Mouse (Mus musculus): ENCODE data around the gene Emilin2.
"Not testable (repeated sequence)": the region's sequence is repeated elsewhere in the genome, so short reads cannot be mapped to it uniquely, and the experiment has no call there.

Gene Emilin2

DNA sequence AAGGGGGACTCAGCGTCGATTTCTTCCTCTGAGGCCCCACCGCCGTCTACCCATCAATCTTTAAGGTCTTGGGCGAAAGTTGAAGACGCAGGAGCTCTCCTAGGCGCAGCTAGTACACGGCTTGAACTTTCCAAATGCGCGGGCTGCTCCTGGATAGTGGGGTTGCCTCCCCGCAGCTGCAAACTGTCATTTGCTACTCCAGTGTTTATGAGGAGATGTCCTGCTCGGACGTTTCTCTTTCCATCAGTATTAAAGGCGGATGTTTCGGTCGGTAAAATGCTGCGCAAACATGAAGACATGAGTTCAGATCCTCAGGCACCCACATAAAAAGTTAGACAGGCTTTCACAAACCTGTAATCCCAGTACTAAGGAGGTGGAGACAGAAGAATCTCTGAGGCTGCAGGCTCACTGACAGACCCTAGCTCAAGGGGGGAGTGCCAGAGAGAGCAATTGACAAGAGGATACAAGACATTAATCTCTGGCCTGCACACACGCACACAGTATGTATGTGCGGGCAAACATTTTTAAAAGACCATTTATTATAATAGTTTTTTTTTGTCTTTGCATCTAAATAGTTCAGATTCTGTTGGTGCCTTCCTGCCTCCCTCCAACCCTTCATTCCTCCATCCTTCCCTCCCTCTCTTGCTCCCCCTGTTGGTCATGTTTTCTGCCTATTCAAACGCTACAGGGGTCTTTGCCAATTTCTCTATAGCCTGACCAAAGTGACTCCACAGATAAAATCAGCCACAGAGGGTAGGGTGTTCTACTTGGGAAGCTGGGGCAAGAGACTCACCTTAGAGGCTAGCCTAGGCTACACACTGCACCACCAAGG, at the start of gene Emilin2:
TSS of gene Emilin2 (minus strand) at position 639 of the 832 bp plus-strand sequence.
- DNase-seq (ENCODE audit: low spot score): peak; percentile 28

- no peak for DNase-seq (ENCODE audit: low spot score)
Measured at GRCm38 (mm10) chr17:71355526-71355925, 43.7 kb upstream of the Emilin2 start.

GRCm38 (mm10) chr17:71354205-71354604, 42.4 kb upstream of the Emilin2 start:
- DNase-seq (ENCODE audit: low spot score): no peak

DNA sequence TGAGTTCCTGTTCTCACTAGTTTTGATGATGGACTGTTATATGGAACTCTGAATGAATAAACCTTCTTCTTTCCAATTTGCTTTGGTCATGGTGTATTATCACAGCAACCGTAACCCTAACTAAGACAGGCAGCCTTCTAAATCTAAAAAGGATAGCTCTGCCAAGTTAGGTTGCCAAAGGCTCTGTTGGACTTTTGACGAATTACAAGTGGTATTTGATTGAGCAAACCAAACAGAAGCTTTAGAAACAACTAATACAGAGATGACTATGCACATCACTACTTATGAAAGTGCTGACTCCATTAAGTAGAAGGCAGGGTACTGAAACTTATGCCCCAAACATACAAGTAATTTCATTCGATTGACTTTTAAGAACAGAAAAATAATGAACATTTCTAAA, 36.4 kb upstream of the Emilin2 start:
- DNase-seq (ENCODE audit: low spot score): no peak

GRCm38 (mm10) chr17:71342006-71342405, 30.2 kb upstream of the Emilin2 start:
- DNase-seq (ENCODE audit: low spot score): no peak

GRCm38 (mm10) chr17:71338627-71339026, 26.8 kb upstream of the Emilin2 start:
- no peak for DNase-seq (ENCODE audit: low spot score)

- DNase-seq (ENCODE audit: low spot score): no peak
Measured at GRCm38 (mm10) chr17:71337546-71337945, 25.8 kb upstream of the Emilin2 start.

DNA sequence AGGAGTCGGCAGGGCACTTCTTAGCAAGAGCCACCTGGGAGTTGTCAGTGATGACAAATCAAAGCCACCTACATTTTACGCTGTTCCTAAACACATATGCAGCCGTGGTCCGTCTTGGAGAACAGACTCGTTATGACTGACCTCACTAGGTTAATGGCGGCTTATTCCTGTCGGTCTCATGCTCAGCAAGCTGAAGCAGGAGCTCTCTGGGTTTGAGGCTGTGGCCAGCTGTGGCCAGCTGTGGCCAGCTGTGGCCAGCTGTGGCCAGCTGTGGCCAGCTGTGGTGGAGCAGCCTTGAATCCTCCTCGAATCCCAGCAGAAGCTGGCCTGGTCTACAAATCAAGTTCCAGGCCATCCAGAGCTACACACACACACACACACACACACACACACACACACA, 24.6 kb upstream of the Emilin2 start:
- DNase-seq (ENCODE audit: low spot score): no peak

GRCm38 (mm10) chr17:71332298-71332697, 20.5 kb upstream of the Emilin2 start:
- DNase-seq (ENCODE audit: low spot score): no peak

DNA sequence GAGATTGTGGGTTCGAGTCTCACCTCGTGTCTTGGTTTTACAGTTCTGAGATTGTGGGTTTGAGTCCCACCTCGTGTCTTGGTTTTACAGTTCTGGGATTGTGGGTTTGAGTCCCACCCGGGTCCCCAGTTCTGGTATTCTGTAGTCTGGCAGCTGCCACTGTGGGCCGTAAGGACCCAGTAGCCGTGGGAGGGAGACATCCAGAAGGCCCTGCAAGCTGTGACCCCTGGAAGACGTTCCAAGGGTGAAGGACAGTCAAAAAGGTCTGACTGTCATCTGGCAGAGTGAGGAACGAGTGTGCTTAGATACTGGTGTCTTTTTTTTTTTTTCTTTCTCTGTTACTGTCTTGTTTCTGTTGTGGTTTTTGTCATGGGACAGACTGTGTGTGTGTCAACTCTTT, 9.0 kb upstream of the Emilin2 start:
- DNase-seq (ENCODE audit: low spot score): not testable (repeated sequence)

DNA sequence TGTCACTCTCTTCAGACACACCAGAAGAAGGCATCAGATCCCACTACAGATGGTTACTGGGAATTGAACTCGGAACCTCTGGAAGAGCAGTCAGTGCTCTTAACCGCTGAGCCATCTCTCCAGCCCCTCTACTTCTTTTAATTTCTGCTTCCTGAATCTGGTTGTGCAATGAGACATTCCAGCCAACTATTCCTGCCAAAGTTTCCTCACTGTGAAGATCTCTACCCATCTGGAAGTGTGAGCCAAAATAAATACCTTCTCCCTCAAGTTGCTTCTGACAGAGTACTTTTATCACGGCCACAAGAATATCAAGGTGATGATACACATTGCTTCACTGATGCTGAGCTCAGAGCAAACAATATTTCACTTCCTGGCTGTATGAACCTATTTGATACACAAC, 7.6 kb upstream of the Emilin2 start:
- no peak for DNase-seq (ENCODE audit: low spot score)

DNA sequence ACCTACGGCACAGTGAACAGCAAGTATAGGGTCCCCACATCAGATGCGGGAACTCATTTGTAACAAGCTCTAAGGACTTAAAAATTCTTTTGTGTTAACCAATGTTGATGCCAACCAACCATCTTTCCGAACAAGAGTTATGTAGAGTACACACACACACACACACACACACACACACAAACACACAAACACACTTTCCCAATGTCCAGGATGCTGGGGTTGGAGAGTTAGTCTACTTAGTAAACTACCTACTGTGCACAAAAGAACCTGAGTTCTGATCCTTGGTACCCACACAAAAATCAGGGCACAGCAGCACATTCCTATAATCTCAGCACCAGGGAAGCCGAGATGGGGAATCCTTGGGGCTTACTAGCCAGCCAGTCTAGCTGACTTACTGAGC, 5.8 kb upstream of the Emilin2 start:
- DNase-seq (ENCODE audit: low spot score): no peak

- DNase-seq (ENCODE audit: low spot score): no peak
Measured at GRCm38 (mm10) chr17:71314315-71314714, 2.5 kb upstream of the Emilin2 start.

- DNase-seq (ENCODE audit: low spot score): peak; percentile 13
Measured at GRCm38 (mm10) chr17:71310486-71311339, 1.1 kb downstream of the Emilin2 start.

DNA sequence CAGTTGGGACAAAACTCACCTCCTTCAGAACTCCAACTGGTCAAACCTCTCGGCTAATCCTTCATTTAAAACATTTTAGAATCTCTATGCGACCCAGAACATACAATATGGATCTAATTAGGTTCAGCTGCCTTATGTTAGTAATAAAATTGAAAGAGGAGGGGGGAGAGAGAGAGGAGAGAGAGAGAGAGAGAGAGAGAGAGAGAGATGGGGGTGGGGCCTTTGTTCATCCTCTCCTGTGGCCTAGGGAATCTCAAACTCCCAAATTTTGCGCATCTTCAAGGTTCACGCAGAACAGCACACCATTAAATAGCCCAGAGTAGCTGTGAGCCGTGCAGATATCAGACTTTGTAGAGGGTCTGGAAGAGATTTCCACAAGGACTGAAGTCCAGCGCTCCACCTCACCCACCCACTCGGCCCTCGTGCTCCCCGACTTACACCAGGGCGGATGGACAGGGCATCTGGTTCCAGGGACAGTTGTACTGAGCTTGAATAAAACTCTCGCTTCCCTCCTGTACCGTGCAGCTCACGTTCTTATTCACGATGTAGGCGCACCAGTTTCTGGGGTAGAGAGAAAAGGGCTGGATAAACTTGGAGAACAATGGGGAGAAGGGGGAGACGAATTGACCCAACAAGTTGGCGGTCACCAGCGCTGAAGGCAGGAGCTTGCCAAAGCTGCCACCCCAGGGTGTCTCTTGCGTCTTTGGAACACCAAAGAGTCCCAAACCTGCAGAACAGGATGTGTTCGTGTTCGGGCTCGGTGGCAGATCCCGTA, 1.9 kb downstream of the Emilin2 start:
- DNase-seq (ENCODE audit: low spot score): no peak

DNA sequence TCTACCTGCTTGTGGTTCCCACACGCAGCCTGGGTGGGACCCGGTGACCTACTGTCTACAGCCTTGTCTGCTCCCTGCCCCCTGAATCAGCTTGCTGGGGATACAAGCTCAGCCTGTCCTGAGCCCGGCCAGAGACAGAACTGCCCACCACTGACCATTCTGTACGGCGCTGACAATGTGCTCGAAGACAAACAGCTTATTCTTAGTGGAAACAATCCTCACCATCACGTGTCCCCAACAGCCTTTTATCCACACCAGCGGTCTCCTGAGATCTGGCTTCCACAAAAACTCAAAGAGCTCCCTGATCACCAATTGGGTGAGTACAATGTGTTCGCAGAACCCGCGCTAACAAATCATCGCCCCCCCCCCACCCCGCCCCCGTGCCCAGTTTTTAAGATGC, 2.6 kb downstream of the Emilin2 start:
- no peak for DNase-seq (ENCODE audit: low spot score)

GRCm38 (mm10) chr17:71308296-71308695, 3.5 kb downstream of the Emilin2 start:
- no peak for DNase-seq (ENCODE audit: low spot score)

GRCm38 (mm10) chr17:71307251-71307790, 4.5 kb downstream of the Emilin2 start:
- DNase-seq (ENCODE audit: low spot score): no peak

- no peak for DNase-seq (ENCODE audit: low spot score)
Measured at GRCm38 (mm10) chr17:71306716-71307115, 5.1 kb downstream of the Emilin2 start.

GRCm38 (mm10) chr17:71306091-71306490, 5.7 kb downstream of the Emilin2 start:
- no peak for DNase-seq (ENCODE audit: low spot score)

DNA sequence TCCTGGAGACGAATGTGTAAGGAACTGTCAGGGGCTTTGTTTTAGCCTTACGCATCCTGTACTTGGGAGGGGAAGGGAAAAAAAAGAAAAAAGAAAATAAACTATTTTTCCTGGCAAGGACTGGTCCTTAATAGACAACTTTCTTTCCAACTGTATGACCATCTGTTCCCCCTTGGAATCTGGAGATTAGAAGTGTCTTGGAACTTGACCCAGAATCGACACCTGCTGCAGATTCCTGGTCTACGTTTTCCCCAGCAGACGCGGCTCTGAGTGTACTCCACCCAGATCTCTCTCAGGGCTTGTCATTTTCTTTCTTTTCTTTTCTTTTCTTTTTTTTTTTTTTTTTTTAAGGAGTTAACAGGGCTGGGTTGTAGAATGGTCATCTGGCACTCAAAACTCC, 8.3 kb downstream of the Emilin2 start:
- no peak for DNase-seq (ENCODE audit: low spot score)

DNA sequence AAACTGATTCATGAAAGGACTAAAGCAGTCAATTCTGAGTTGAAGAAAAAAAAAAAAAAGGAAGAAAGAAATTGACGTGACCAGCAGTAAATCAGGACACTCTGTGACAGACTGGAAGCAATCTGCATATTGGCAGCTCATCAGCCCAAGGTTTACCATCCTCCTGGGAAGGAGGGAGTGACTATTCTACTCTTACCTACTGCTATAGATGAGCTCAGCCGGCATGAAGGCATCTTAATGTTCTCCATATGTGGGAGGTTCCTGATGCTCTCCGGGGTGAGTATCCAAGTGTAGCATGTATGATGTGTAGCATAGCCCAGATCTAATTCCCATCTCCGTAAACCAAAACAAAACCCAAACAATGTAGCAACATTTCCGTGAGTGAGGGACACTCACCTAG, 10.4 kb downstream of the Emilin2 start:
- no peak for DNase-seq (ENCODE audit: low spot score)

Measured in T-cell, adult 2 months (primary cell).